Mouse (Mus musculus) forebrain, embryonic 14.5 days (tissue): Measurements from ENCODE around the gene Nipa1. TPM values are rescaled to one million over a fixed set of nuclear protein-coding genes. Genes with fewer than 3 reads are reported as not detected.

ENCODE experiments used
- ATAC-seq: fragments of 200-750 bp; cut with Nextera tagmentation; 2 replicates; pipeline ENCODE4 v1.8.0; 2017; ENCODE audit warnings: mild to moderate bottlenecking, moderate library complexity
- DNase-seq: peaks from one replicate; pipeline ENCODE4 v3.0.0-alpha.2; 2015; ENCODE audit warnings: low spot score
- H3K27ac ChIP-seq: fragments of 300-500 bp; sonication (generic); 2 replicates; pipeline ENCODE4 v1.5.1; 2014; ENCODE audit warnings: low read depth, mild to moderate bottlenecking, control low read depth, low read length, moderate library complexity
- H3K27me3 ChIP-seq: fragments of 300-500 bp; sonication (generic); replicated peaks from 2 replicates; pipeline ENCODE4 v1.6.1; 2014; ENCODE audit warnings: low read length, control low read depth, mixed read lengths; ENCODE audit not compliant: control insufficient read depth, insufficient read depth
- H3K36me3 ChIP-seq: fragments of 300-500 bp; sonication (generic); 2 replicates; pipeline ENCODE4 v1.6.1; 2014; ENCODE audit warnings: low read length, control low read depth; ENCODE audit not compliant: control insufficient read depth, insufficient read depth
- H3K4me1 ChIP-seq: fragments of 300-500 bp; sonication (generic); 2 replicates; pipeline ENCODE4 v1.6.1; 2014; ENCODE audit warnings: antibody characterized with exemption, low read length, control low read depth; ENCODE audit not compliant: control insufficient read depth, insufficient read depth
- H3K4me2 ChIP-seq: fragments of 300-500 bp; sonication (generic); 2 replicates; pipeline ENCODE4 v1.6.1; 2014; ENCODE audit warnings: mild to moderate bottlenecking, control low read depth, low read length
- H3K4me3 ChIP-seq: fragments of 300-500 bp; sonication (generic); 2 replicates; pipeline ENCODE4 v1.5.1; 2014; ENCODE audit warnings: low read depth, low read length, control low read depth
- H3K9ac ChIP-seq: fragments of 300-500 bp; sonication (generic); 2 replicates; pipeline ENCODE4 v1.6.1; 2014; ENCODE audit warnings: mild to moderate bottlenecking, low read length, control low read depth, moderate library complexity
- H3K9me3 ChIP-seq: fragments of 300-500 bp; sonication (generic); replicated peaks from 2 replicates; pipeline ENCODE4 v1.6.1; 2016; ENCODE audit warnings: low read length, control low read depth, mixed read lengths; ENCODE audit not compliant: control insufficient read depth
- WGBS: fragments of 180-500 bp; shearing (Covaris S2); extraction: QIAGEN DNeasy Blood & Tissue Kit; methylation state at CpG from one replicate; pipeline ENCODE4 v1.1.7; 2014; 5-methylcytosine and 5-hydroxymethylcytosine counted together
- polyA plus RNA-seq: library from polyadenylated mRNA; unstranded; fragments of >200 nt; fragmentation: Nextera tagmentation; extraction: Ambion mirVana; gene quantifications from 2 replicates; pipeline ENCODE4 v1.2.1, GENCODE M21; 2014

The Nipa1 gene
- polyA plus RNA-seq, 1 experiment from 2014 or later: 14.4 TPM

DNA sequence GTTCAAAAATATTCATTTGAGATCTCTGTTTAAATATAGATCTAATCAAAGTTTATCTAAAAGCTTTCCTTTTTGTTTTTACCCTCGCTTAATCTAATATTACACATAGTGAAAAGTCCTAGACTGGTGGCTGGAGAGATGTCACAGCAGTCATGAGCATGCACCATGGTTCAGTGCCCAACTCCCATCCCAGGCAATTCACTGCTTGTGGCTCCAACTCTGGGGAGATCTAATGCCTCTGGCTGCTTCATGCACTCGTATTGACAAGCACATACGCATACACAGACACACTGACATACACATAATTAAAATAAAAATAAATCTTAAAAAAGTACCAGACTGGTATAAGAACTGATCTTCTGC, 24.5 kb upstream of the Nipa1 start:
- H3K9ac ChIP-seq: no peak overlapping the region
- H3K9me3 ChIP-seq: no peaks in the 10 kb centered on the region
- peaks cover 3% of the 10 kb centered on the region; the same call in 1 of the 2 replicates for H3K4me1 ChIP-seq
- no peak overlapping the region for H3K4me2 ChIP-seq
- no peaks in the 10 kb centered on the region for H3K36me3 ChIP-seq
- WGBS: 76% methylated on average over 3 of the region's 3 CpGs
- ATAC-seq (no peak), DNase-seq (no peak)
- no peaks in the 10 kb centered on the region for H3K27me3 ChIP-seq
- no peak overlapping the region for H3K27ac ChIP-seq
- H3K4me3 ChIP-seq: no peak overlapping the region

- no peak for DNase-seq
- no peaks in the 10 kb centered on the region for H3K9me3 ChIP-seq
- H3K4me3 ChIP-seq: no peak overlapping the region
- no peaks in the 10 kb centered on the region for H3K4me1 ChIP-seq
- no peak overlapping the region for H3K4me2 ChIP-seq
- H3K36me3 ChIP-seq: no peaks in the 10 kb centered on the region
- H3K27me3 ChIP-seq: no peaks in the 10 kb centered on the region
- no peak for ATAC-seq
- no peak overlapping the region for H3K27ac ChIP-seq
- no peak overlapping the region for H3K9ac ChIP-seq
- 62% methylated on average over 4 of the region's 4 CpGs for WGBS
Measured at GRCm38 (mm10) chr7:56043577-56044266, 24.0 kb upstream of the Nipa1 start.

DNA sequence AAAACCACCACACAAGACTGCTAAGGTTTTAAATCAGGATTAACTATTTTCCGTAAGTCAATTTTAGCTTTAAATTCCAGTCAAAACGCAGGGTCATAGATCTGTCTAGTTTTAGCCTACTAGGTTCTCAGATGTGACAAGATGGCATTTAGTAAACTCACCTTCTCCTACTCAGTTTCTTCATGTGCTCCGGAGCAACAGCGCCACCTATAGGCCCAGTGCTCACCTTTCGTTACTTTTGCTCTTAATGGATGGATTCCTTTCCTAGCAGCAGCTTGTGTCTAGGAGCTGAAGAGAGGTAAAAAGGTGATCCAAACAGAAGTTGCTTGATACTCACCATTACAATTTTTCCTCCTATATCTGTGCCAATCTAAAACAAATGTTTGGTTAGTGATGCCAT, 22.6 kb upstream of the Nipa1 start:
- Histone ChIP-seq H3K36me3 (no peaks in the 10 kb centered on the region), H3K27ac (no peak overlapping the region)
- ATAC-seq: 0 out of 2 replicates have a peak, but pooled peaks have one; percentile 34

DNA sequence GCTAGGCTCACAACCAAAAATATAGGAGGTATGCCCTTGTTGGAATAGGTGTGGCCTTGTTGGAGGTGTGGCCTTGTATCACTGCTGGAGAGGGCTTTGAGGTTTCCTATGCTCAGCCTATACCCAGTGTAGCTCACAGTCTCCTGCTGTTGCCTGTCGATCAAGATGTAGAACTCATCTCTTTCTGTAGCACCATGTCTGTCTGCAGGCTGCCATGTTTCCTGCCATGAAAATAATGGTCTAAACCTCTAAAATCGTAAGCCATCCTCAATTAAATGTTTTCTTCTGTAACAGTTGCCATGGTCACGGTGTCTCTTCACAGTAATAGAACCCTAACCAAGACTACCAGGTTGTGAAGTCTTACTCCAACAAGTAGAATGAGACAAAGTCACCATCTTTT, 3.8 kb upstream of the Nipa1 start:
- H3K9ac ChIP-seq: no peak overlapping the region
- 90% methylated on average over 3 of the region's 3 CpGs for WGBS
- H3K4me2 ChIP-seq: no peak overlapping the region
- peaks cover 2% of the 10 kb centered on the region; the same call in 1 of the 2 replicates for H3K4me1 ChIP-seq
- H3K36me3 ChIP-seq: no peaks in the 10 kb centered on the region
- no peak overlapping the region for H3K27ac ChIP-seq
- H3K4me3 ChIP-seq: no peak overlapping the region
- H3K9me3 ChIP-seq: no peaks in the 10 kb centered on the region
- DNase-seq (no peak), ATAC-seq (no peak)
- H3K27me3 ChIP-seq: no peaks in the 10 kb centered on the region

More for the DNA sequence above, 22.6 kb upstream of the Nipa1 start:
- H3K4me3 ChIP-seq: no peak overlapping the region
- H3K9me3 ChIP-seq: no peaks in the 10 kb centered on the region
- no peak overlapping the region for H3K9ac ChIP-seq
- 13% methylated on average over 5 of the region's 5 CpGs for WGBS
- H3K4me1 ChIP-seq: no peaks in the 10 kb centered on the region
- DNase-seq: peak; percentile 73
- H3K27me3 ChIP-seq: no peaks in the 10 kb centered on the region
- no peak overlapping the region for H3K4me2 ChIP-seq

- peak overlapping the region; percentile 72 for H3K4me3 ChIP-seq
- H3K9ac ChIP-seq: peak overlapping the region; percentile 84
- H3K36me3 ChIP-seq: no peaks in the 10 kb centered on the region
- peak; percentile 96 for ATAC-seq
- WGBS: under 1% methylated on average over 69 of the region's 71 CpGs
- peak overlapping the region; percentile 66 for H3K27ac ChIP-seq
- H3K4me2 ChIP-seq: peak overlapping the region; percentile 65
- H3K4me1 ChIP-seq: peaks cover 5% of the 10 kb centered on the region; the same call in 1 of the 2 replicates
- H3K27me3 ChIP-seq: no peaks in the 10 kb centered on the region
- peak; percentile 84 for DNase-seq
- H3K9me3 ChIP-seq: no peaks in the 10 kb centered on the region
Measured at GRCm38 (mm10) chr7:56018972-56019929, 503 bp downstream of the Nipa1 start.

GRCm38 (mm10) chr7:56018446-56018971, 1.2 kb downstream of the Nipa1 start:
- peak overlapping the region; percentile 72 for H3K4me3 ChIP-seq
- 33% methylated on average over 7 of the region's 7 CpGs for WGBS
- peaks cover 5% of the 10 kb centered on the region; the same call in 1 of the 2 replicates for H3K4me1 ChIP-seq
- H3K36me3 ChIP-seq: no peaks in the 10 kb centered on the region
- H3K27me3 ChIP-seq: no peaks in the 10 kb centered on the region
- peak; percentile 4; the same call in 1 of the 2 replicates for ATAC-seq
- H3K4me2 ChIP-seq: peak overlapping the region; percentile 65
- no peak for DNase-seq
- H3K27ac ChIP-seq: no peak overlapping the region
- H3K9ac ChIP-seq: peak overlapping the region; percentile 84
- H3K9me3 ChIP-seq: no peaks in the 10 kb centered on the region

DNA sequence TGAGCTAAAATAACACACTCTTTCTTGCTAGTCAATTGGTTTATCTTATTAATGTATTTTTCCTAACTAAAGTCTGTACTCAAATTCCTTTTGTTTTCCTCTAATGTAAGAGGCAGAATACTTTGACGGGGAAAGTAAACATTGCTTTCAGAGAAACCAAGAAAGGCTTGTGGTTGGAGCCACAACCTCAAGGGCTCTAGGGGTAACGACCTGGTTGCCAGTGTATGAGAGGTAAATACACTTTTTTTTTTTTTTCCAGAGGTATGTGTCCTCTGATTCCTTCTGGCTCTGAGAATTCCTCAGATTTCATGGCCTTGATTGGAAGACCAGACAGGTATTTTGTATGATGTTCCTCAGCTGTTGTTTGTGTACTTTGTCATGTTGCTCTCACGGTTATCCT, 2.0 kb downstream of the Nipa1 start:
- H3K4me2 ChIP-seq: no peak overlapping the region
- peaks cover 5% of the 10 kb centered on the region; the same call in 1 of the 2 replicates for H3K4me1 ChIP-seq
- no peaks in the 10 kb centered on the region for H3K9me3 ChIP-seq
- no peaks in the 10 kb centered on the region for H3K27me3 ChIP-seq
- DNase-seq: no peak
- H3K4me3 ChIP-seq: no peak overlapping the region
- no peaks in the 10 kb centered on the region for H3K36me3 ChIP-seq
- WGBS: 78% methylated on average over 3 of the region's 3 CpGs
- H3K9ac ChIP-seq: no peak overlapping the region; the same call in 1 of the 2 replicates
- no peak overlapping the region for H3K27ac ChIP-seq
- no peak for ATAC-seq

- Histone ChIP-seq H3K9me3 (no peaks in the 10 kb centered on the region), H3K4me2 (no peak overlapping the region), H3K27me3 (no peaks in the 10 kb centered on the region), H3K4me1 (peaks cover 5% of the 10 kb centered on the region; the same call in 1 of the 2 replicates), H3K27ac (no peak overlapping the region), H3K9ac (no peak overlapping the region), H3K36me3 (no peaks in the 10 kb centered on the region), H3K4me3 (no peak overlapping the region)
- WGBS: 93% methylated on average over 7 of the region's 7 CpGs
- no peak for DNase-seq
- ATAC-seq: no peak
Measured at GRCm38 (mm10) chr7:56015837-56016236, 3.9 kb downstream of the Nipa1 start.
